Mouse (Mus musculus) hindbrain, embryonic 16.5 days (tissue): ENCODE measurements around the gene Fhit. TPM values are rescaled to one million over a fixed set of nuclear protein-coding genes. Genes with fewer than 3 reads are reported as not detected.

Source experiments
- ATAC-seq: fragments of 200-750 bp; cut with Nextera tagmentation; 2 replicates; pipeline ENCODE4 v1.8.0; 2017; ENCODE audit warnings: moderate TSS enrichment, moderate library complexity
- H3K27ac ChIP-seq: fragments of 300-500 bp; sonication (generic); 2 replicates; pipeline ENCODE4 v1.5.1; 2014; ENCODE audit warnings: low read depth, mild to moderate bottlenecking, control low read depth, low read length, moderate library complexity
- H3K27me3 ChIP-seq: fragments of 300-500 bp; sonication (generic); replicated peaks from 2 replicates; pipeline ENCODE4 v1.6.1; 2014; ENCODE audit warnings: low read length; ENCODE audit not compliant: control insufficient read depth, insufficient read depth
- H3K36me3 ChIP-seq: fragments of 300-500 bp; sonication (generic); 2 replicates; pipeline ENCODE4 v1.6.1; 2014; ENCODE audit warnings: mild to moderate bottlenecking, low read length, moderate library complexity, mixed read lengths; ENCODE audit not compliant: control insufficient read depth, insufficient read depth
- H3K4me1 ChIP-seq: fragments of 300-500 bp; sonication (generic); 2 replicates; pipeline ENCODE4 v1.6.1; 2014; ENCODE audit warnings: low read depth, low read length; ENCODE audit not compliant: control insufficient read depth, insufficient read depth
- H3K4me2 ChIP-seq: fragments of 300-500 bp; sonication (generic); 2 replicates; pipeline ENCODE4 v1.6.1; 2014; ENCODE audit warnings: mild to moderate bottlenecking, low read length, control low read depth, moderate library complexity
- H3K4me3 ChIP-seq: fragments of 300-500 bp; sonication (generic); 2 replicates; pipeline ENCODE4 v1.5.1; 2014; ENCODE audit warnings: mild to moderate bottlenecking, low read length, control low read depth, moderate library complexity
- H3K9ac ChIP-seq: fragments of 300-500 bp; sonication (generic); 2 replicates; pipeline ENCODE4 v1.6.1; 2014; ENCODE audit warnings: low read depth, mild to moderate bottlenecking, control low read depth, low read length, moderate library complexity
- H3K9me3 ChIP-seq: fragments of 300-500 bp; sonication (generic); 2 replicates; pipeline ENCODE4 v1.6.1; 2014; ENCODE audit warnings: mild to moderate bottlenecking, low read length, moderate library complexity; ENCODE audit not compliant: control insufficient read depth
- WGBS: fragments of 180-500 bp; shearing (Covaris S2); extraction: QIAGEN DNeasy Blood & Tissue Kit; methylation state at CpG from one replicate; pipeline ENCODE4 v1.1.7; 2014; 5-methylcytosine and 5-hydroxymethylcytosine counted together
- polyA plus RNA-seq: library from polyadenylated mRNA; unstranded; fragments of >200 nt; fragmentation: Nextera tagmentation; extraction: Ambion mirVana; gene quantifications from 2 replicates; pipeline ENCODE4 v1.2.1, GENCODE M21; 2015

Gene Fhit
- polyA plus RNA-seq, 1 experiment from 2014 or later = 8.5 TPM

- ATAC-seq = no peak
- H3K27ac ChIP-seq = no peak overlapping the region
- no peaks in the 10 kb centered on the region for H3K36me3 ChIP-seq
- H3K27me3 ChIP-seq = no peaks in the 10 kb centered on the region
- WGBS = 20% methylated on average over 3 of the region's 3 CpGs
- H3K4me1 ChIP-seq = no peaks in the 10 kb centered on the region
- H3K9ac ChIP-seq = no peak overlapping the region
- H3K9me3 ChIP-seq = no peaks in the 10 kb centered on the region
- no peak overlapping the region for H3K4me2 ChIP-seq
- no peak overlapping the region for H3K4me3 ChIP-seq
Observed at GRCm38 (mm10) chr14:11021391-11021790, 140.4 kb downstream of the Fhit start.

GRCm38 (mm10) chr14:10978651-10979050 lies 183.2 kb downstream of the Fhit start:
- Histone ChIP-seq H3K27ac (no peak overlapping the region), H3K4me1 (no peaks in the 10 kb centered on the region), H3K9me3 (no peaks in the 10 kb centered on the region), H3K9ac (no peak overlapping the region), H3K27me3 (no peaks in the 10 kb centered on the region), H3K4me2 (no peak overlapping the region), H3K4me3 (no peak overlapping the region), H3K36me3 (no peaks in the 10 kb centered on the region)
- ATAC-seq = no peak
- 81% methylated on average over 3 of the region's 3 CpGs for WGBS

DNA sequence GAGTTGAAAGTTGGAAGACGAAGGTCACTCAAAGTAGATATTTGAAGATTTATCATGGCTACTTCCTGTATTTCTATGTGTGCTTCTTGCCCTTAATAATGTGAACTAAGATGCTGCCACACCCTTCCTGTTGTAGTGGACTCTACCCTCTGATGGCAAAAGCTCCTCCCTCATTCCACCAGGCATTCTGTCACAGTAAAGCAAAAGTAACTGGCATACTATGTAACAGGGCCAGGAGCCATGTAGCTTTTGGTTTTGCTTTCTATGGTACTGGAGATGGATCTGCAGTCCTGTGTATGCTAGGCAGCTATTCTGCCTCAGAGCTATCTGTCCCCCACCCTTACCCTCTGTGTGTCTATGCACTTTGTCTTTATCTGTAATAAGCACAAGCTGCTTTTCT lies 220.2 kb downstream of the Fhit start:
- 100% methylated on average over 1 of the region's 1 CpGs for WGBS
- H3K4me2 ChIP-seq = no peak overlapping the region
- H3K9ac ChIP-seq = no peak overlapping the region
- H3K36me3 ChIP-seq = no peaks in the 10 kb centered on the region
- ATAC-seq = no peak
- no peak overlapping the region for H3K4me3 ChIP-seq
- no peaks in the 10 kb centered on the region for H3K27me3 ChIP-seq
- no peak overlapping the region for H3K27ac ChIP-seq
- no peaks in the 10 kb centered on the region for H3K4me1 ChIP-seq
- no peaks in the 10 kb centered on the region for H3K9me3 ChIP-seq

DNA sequence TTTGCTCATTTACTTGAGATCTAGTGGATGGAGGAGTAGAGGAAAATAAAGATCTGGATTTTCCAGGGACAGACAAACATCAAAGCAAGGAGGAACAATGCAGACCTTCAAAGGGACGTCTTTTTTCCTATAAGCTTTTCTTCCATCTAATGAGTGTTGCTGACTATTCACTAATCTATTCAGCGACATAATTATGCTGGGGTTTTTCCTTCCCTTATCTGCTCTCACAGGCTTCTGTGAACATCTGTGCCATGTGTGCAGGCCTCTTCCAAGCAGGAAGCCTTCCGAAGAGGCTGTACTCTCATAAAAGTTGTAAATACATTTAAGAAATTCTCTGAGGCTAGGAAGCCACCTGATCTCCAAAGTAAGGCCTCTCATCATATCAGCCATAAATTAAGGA lies 228.2 kb downstream of the Fhit start:
- Histone ChIP-seq H3K9ac (no peak overlapping the region), H3K4me3 (no peak overlapping the region), H3K27ac (no peak overlapping the region), H3K9me3 (no peaks in the 10 kb centered on the region), H3K36me3 (no peaks in the 10 kb centered on the region), H3K4me1 (no peaks in the 10 kb centered on the region), H3K4me2 (no peak overlapping the region), H3K27me3 (no peaks in the 10 kb centered on the region)
- 31% methylated on average over 3 of the region's 3 CpGs for WGBS
- no peak for ATAC-seq

DNA sequence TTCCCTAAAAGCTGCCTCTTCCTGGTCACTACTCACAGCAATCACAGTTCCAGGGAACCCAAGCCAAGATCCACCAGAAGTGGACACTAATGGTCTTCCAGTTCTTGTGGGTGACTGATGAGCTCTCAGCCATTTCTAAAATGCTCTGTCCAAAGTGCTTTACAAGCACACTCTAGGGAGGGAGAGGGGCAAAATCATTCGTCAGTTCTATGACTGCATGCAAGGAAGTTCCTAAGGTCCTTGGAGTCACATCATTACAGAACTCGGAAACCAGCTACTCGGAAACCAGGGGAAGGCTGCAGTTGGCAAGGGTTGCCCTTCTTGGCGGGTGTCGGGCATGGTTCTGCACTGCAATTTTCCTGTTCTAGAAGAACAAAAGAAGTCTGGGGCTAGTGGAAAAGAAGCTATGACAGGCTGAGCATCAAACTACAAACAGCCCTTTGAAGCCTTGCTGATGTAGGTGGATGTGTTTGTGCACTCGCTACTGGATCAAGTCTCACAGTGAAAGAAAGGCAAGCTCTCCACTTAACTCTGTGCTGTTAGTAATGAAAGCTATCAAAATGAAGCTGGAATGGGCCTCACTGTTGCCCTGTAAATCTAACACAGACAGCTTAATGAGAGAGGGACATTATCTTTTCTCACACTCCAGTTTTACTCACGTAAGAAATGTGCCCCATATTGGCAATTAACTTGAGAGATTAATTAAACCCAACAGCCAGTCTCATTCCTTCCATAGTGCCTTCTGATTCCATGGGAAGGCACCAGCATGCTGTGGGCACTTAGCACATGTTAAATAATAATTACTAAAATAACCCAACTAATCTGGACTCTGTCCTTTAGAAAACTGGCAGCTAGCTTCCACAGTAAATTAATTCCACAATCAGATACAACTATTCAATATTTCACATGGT lies 243.7 kb downstream of the Fhit start:
- Histone ChIP-seq H3K9ac (no peak overlapping the region), H3K27me3 (no peaks in the 10 kb centered on the region), H3K9me3 (no peaks in the 10 kb centered on the region), H3K36me3 (no peaks in the 10 kb centered on the region), H3K4me1 (no peaks in the 10 kb centered on the region), H3K4me2 (no peak overlapping the region), H3K27ac (no peak overlapping the region), H3K4me3 (no peak overlapping the region)
- WGBS = 56% methylated on average over 7 of the region's 7 CpGs
- peak; percentile 20; the same call in 1 of the 2 replicates for ATAC-seq

- H3K27ac ChIP-seq = no peak overlapping the region
- no peak overlapping the region for H3K4me3 ChIP-seq
- no peak for ATAC-seq
- H3K4me2 ChIP-seq = no peak overlapping the region
- 67% methylated on average over 2 of the region's 2 CpGs for WGBS
- H3K9ac ChIP-seq = no peak overlapping the region
- H3K27me3 ChIP-seq = no peaks in the 10 kb centered on the region
- no peaks in the 10 kb centered on the region for H3K36me3 ChIP-seq
- H3K4me1 ChIP-seq = no peaks in the 10 kb centered on the region
- H3K9me3 ChIP-seq = no peaks in the 10 kb centered on the region
Observed at GRCm38 (mm10) chr14:10908011-10908410, 253.8 kb downstream of the Fhit start.

DNA sequence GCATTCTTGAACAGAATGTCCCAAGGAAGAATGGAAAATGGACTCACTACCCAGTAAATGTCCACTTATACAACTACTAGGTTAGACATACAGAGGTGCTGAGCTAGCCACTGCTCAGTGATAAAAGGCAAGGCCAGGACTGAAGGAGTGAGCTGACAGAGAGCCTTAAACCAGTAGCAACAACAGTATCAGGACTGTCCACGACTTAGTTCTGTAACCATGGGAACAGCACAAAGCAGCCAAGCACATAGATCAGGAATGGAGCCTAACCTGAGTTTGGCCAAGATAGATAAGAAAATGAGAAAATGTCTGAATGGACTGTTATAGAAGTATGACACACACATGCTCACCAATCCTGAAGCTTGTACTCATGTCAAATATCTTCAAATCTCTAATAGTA lies 279.1 kb downstream of the Fhit start:
- WGBS = 17% methylated on average over 1 of the region's 1 CpGs
- ATAC-seq = 0 out of 2 replicates have a peak, but pooled peaks have one; percentile 45
- Histone ChIP-seq H3K27ac (no peak overlapping the region), H3K9ac (no peak overlapping the region), H3K27me3 (no peaks in the 10 kb centered on the region), H3K36me3 (no peaks in the 10 kb centered on the region), H3K4me1 (no peaks in the 10 kb centered on the region), H3K4me2 (no peak overlapping the region), H3K4me3 (no peak overlapping the region), H3K9me3 (no peaks in the 10 kb centered on the region)

DNA sequence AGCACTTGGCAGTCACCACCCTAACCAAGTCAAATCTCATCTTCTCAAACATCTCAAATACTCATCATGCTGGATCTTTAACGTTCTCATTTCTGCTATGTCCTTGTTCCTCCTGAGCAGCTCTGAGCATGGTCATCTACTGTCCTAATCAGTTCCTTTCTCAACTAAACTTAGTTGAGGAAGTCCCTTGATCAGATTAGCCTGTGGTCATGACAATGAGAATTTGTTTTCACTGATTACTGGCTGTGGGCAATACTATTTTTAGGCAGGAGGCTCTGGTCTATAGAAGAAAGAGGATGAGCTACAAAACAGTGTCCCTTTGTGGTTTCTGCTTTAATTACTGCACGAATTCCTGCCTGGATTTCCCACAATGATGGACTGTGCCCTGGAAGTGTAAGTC lies 281.1 kb downstream of the Fhit start:
- no peak for ATAC-seq
- Histone ChIP-seq H3K9me3 (no peaks in the 10 kb centered on the region), H3K4me3 (no peak overlapping the region), H3K27me3 (no peaks in the 10 kb centered on the region), H3K36me3 (no peaks in the 10 kb centered on the region), H3K4me1 (no peaks in the 10 kb centered on the region), H3K27ac (no peak overlapping the region), H3K4me2 (no peak overlapping the region), H3K9ac (no peak overlapping the region)
- 90% methylated on average over 2 of the region's 2 CpGs for WGBS

DNA sequence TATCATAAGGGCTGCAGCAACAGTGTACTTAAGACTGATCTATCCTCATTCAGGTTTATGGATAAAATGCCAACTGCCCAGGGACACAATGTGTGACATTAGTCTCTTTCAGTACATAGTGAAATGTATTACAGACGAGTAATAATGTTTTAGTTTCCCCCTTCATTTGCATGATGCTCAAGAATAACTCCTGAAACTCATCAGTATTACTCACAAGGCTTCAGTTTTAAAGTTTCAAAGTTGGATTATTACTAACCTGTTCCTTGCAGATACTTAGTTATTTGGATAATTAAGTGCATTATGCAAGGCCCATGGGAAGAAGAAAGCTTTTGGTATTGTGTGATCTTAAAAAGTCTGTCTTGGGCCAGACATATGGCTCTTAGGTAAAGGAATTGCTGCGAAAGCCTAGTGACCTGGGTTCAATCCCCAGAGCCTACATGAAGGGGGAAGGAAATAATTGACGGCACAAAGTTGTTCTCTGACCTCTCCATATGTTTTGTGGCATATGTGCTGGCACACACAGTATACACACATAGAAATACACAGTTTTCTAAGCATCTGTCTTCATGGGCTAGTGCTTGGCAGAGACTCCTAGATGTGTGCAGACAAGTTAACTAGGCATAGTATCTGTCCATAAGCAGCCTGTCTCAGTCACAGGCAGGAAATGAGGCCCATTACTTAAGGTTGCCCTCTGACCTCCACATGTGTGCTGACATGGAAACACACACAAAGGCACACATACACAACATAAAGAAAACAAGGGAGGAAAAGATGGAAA lies 287.1 kb downstream of the Fhit start:
- WGBS = 77% methylated on average over 3 of the region's 3 CpGs

More for the DNA sequence above, 287.1 kb downstream of the Fhit start:
- H3K4me2 ChIP-seq = no peak overlapping the region
- no peak overlapping the region for H3K27ac ChIP-seq
- H3K4me1 ChIP-seq = no peaks in the 10 kb centered on the region
- no peak for ATAC-seq
- no peaks in the 10 kb centered on the region for H3K9me3 ChIP-seq
- no peak overlapping the region for H3K4me3 ChIP-seq
- no peak overlapping the region for H3K9ac ChIP-seq
- H3K36me3 ChIP-seq = no peaks in the 10 kb centered on the region
- no peaks in the 10 kb centered on the region for H3K27me3 ChIP-seq
